Mouse (Mus musculus): ENCODE results near the gene Gtse1. TPM values are rescaled to one million over a fixed set of nuclear protein-coding genes. Genes with fewer than 3 reads are reported as not detected.

The Gtse1 gene
- total and polyA plus RNA-seq, 3 experiments = 26.3 to 99.4 (median 54.3) TPM

DNA sequence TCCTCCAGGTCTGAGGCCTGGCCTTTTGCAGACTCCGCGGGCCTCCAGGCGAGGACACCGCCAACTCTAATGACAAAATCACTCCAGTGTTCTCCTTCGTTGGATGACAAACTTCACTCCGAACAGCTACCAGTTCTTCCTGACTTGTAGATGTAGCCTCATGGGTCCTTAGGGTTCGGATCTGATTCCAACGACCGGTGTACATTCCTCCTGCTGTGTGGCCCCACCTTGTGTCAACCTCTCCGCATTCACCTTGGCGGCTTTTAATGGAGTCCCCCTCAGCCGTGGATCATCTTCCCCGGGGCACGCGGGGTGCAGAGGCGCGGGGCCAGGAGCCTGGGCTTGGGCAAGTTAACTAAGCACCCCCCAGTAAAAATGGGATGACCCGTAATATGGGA, 20.0 kb downstream of the Gtse1 start:
- DNase-seq (ENCODE audit: low spot score) = peak; percentile 25
- Histone ChIP-seq H3K36me3 (replicated peaks) (peaks cover 72% of the 10 kb centered on the region), H3K9me3 (replicated peaks) (no peaks in the 10 kb centered on the region), H3K4me1 (ENCODE audit: insufficient read depth, low read depth, low read length) (peaks cover 24% of the 10 kb centered on the region), H3K27me3 (ENCODE audit: insufficient read depth, low read length) (no peaks in the 10 kb centered on the region), H3K4me3 (ENCODE audit: low read depth, low read length) (peak overlapping the region; percentile 84)
- no peak for ATAC-seq (ENCODE audit: extremely low read depth, insufficient number of reproducible peaks, low FRiP score, poor library complexity, severe bottlenecking)
- TF ChIP-seq CTCF (IDR thresholded peaks at IDR 0.05; ENCODE audit: low read depth, low read length) (no peak), TAL1 (conservative IDR thresholded peaks at IDR 0.05; ENCODE audit: low read depth, low read length) (no peak), POLR2AphosphoS5 (IDR thresholded peaks at IDR 0.05; ENCODE audit: insufficient replicate concordance, low read depth, low read length) (no peak)

DNA sequence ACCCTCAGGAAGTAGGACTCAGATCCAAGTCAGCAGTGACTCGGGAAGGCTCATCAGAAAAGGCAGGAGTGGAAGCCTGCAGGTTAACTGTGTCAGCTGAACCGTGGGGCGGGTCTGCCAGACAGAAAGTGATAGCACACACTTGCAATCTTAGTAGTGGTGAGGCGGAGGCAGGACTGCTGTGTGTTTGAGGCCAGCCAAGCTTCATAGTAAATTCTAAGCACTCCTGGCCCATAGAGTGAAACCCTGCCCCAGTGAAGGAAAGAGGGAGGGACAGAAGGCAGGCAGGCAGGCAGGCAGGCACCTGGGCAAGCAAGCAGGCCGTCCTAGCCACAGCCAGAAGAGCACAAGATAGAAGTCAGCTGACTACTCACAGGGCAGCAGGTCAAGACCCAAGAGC, 26.1 kb downstream of the Gtse1 start:
- Histone ChIP-seq H3K4me1 (ENCODE audit: insufficient read depth, low read depth, low read length) (peaks cover 4% of the 10 kb centered on the region), H3K27me3 (ENCODE audit: insufficient read depth, low read length) (no peaks in the 10 kb centered on the region), H3K9me3 (replicated peaks) (no peaks in the 10 kb centered on the region), H3K4me3 (ENCODE audit: low read depth, low read length) (no peak overlapping the region), H3K36me3 (replicated peaks) (peaks cover 85% of the 10 kb centered on the region)
- DNase-seq (ENCODE audit: low spot score) (no peak), ATAC-seq (ENCODE audit: extremely low read depth, insufficient number of reproducible peaks, low FRiP score, poor library complexity, severe bottlenecking) (no peak)
- TF ChIP-seq POLR2AphosphoS5 (IDR thresholded peaks at IDR 0.05; ENCODE audit: insufficient replicate concordance, low read depth, low read length) (no peak), CTCF (IDR thresholded peaks at IDR 0.05; ENCODE audit: low read depth, low read length) (no peak), GATA2 (IDR thresholded peaks at IDR 0.05; ENCODE audit: borderline replicate concordance, low read depth, low read length) (no peak), GATA1 (IDR thresholded peaks at IDR 0.05; ENCODE audit: borderline replicate concordance, low read length) (no peak), TAL1 (conservative IDR thresholded peaks at IDR 0.05; ENCODE audit: low read depth, low read length) (no peak)

DNA sequence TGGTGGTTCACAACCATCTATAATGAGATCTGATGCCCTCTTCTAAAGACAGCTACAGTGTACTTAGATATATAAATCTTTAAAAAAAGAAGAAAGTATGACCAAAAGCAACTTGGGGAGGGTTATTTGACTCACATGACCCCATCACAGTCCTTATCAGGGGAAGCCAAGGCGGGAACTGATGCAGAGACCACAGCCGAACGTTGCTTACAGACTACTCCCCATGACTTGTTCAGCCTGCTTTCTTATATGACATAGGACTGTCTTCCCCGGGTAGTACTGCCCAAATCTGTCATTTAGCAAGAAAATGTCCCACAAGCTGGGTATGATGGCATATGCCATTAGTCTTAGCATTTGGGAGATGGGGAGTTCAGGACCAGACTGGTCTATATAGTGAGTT, 29.7 kb downstream of the Gtse1 start:
- ATAC-seq (ENCODE audit: extremely low read depth, insufficient number of reproducible peaks, low FRiP score, poor library complexity, severe bottlenecking) = no peak
- no peak for TF ChIP-seq CTCF (IDR thresholded peaks at IDR 0.05; ENCODE audit: low read depth, low read length)
- no peak for TF ChIP-seq GATA1 (IDR thresholded peaks at IDR 0.05; ENCODE audit: borderline replicate concordance, low read length)
- TF ChIP-seq TAL1 (conservative IDR thresholded peaks at IDR 0.05; ENCODE audit: low read depth, low read length) = no peak
- no peak for TF ChIP-seq GATA2 (IDR thresholded peaks at IDR 0.05; ENCODE audit: borderline replicate concordance, low read depth, low read length)
- TF ChIP-seq POLR2AphosphoS5 (IDR thresholded peaks at IDR 0.05; ENCODE audit: insufficient replicate concordance, low read depth, low read length) = no peak
- no peak overlapping the region for H3K4me3 ChIP-seq (ENCODE audit: low read depth, low read length)
- H3K36me3 ChIP-seq (replicated peaks) = peaks cover 89% of the 10 kb centered on the region
- no peak for DNase-seq (ENCODE audit: low spot score)
- H3K27me3 ChIP-seq (ENCODE audit: insufficient read depth, low read length) = no peaks in the 10 kb centered on the region
- H3K9me3 ChIP-seq (replicated peaks) = no peaks in the 10 kb centered on the region
- H3K4me1 ChIP-seq (ENCODE audit: insufficient read depth, low read depth, low read length) = peaks cover 5% of the 10 kb centered on the region; the same call in 1 of the 2 replicates

DNA sequence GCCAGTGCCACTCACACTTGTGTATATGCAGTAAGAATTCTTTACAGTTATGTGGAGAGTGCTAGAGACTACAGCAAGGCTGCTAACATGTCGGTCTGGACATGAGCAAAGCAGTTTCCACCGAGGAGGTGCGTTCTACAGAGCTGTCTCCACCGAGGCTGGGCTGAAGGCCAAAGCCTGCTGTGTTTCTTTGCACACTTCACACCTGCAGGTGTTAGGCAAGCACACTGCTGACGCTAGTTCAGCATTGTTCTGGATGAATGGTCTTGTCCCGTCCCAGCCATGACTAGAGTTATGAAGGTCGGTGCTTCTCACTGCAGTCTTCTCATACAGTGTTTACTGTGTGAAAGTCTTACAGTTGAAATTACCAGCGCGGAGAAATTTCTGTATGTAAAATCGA, 32.4 kb downstream of the Gtse1 start:
- Histone ChIP-seq H3K4me1 (ENCODE audit: insufficient read depth, low read depth, low read length) (peaks cover 5% of the 10 kb centered on the region; the same call in 1 of the 2 replicates), H3K27me3 (ENCODE audit: insufficient read depth, low read length) (no peaks in the 10 kb centered on the region), H3K4me3 (ENCODE audit: low read depth, low read length) (no peak overlapping the region), H3K9me3 (replicated peaks) (no peaks in the 10 kb centered on the region), H3K36me3 (replicated peaks) (peaks cover 91% of the 10 kb centered on the region)
- no peak for TF ChIP-seq CTCF (IDR thresholded peaks at IDR 0.05; ENCODE audit: low read depth, low read length)
- TF ChIP-seq GATA2 (IDR thresholded peaks at IDR 0.05; ENCODE audit: borderline replicate concordance, low read depth, low read length) = no peak
- TF ChIP-seq TAL1 (conservative IDR thresholded peaks at IDR 0.05; ENCODE audit: low read depth, low read length) = no peak
- TF ChIP-seq GATA1 (IDR thresholded peaks at IDR 0.05; ENCODE audit: borderline replicate concordance, low read length) = no peak
- no peak for TF ChIP-seq POLR2AphosphoS5 (IDR thresholded peaks at IDR 0.05; ENCODE audit: insufficient replicate concordance, low read depth, low read length)
- no peak for DNase-seq (ENCODE audit: low spot score)
- no peak for ATAC-seq (ENCODE audit: extremely low read depth, insufficient number of reproducible peaks, low FRiP score, poor library complexity, severe bottlenecking)

DNA sequence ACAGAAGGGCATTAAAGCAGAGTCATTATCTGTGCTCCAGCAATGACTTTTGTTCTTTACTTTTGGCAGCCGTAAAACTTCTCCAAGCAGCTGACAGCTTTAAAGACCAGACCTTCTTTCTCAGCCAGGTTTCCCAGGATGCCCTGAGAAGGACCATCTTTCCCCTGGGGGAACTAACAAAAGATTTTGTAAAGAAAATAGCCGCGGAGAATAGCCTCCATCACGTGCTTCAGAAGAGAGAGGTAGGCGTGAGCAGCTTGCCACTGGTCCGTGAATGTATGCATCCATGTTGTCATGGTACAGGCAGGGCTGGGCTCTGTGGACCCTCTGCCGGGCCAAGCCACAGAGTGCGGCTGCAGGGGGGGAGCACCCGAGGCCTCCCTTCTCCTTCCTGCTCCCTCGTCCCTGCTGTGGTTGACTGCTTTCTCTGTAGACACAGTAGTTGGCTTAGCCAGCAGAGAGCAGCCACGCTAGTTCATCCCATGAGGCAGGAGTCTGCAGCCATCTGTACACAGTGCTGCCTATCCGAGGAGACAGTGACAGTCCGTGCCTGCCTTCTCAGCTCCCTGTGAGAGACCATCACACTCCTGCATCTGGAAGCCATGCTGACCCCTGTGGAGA, 33.1 kb downstream of the Gtse1 start:
- TF ChIP-seq GATA1 (IDR thresholded peaks at IDR 0.05; ENCODE audit: borderline replicate concordance, low read length) = no peak
- TF ChIP-seq GATA2 (IDR thresholded peaks at IDR 0.05; ENCODE audit: borderline replicate concordance, low read depth, low read length) = no peak
- no peak for DNase-seq (ENCODE audit: low spot score)
- no peak for ATAC-seq (ENCODE audit: extremely low read depth, insufficient number of reproducible peaks, low FRiP score, poor library complexity, severe bottlenecking)
- H3K27me3 ChIP-seq (ENCODE audit: insufficient read depth, low read length) = no peaks in the 10 kb centered on the region
- H3K36me3 ChIP-seq (replicated peaks) = peaks cover 95% of the 10 kb centered on the region
- no peaks in the 10 kb centered on the region for H3K9me3 ChIP-seq (replicated peaks)
- no peak overlapping the region for H3K4me3 ChIP-seq (ENCODE audit: low read depth, low read length)
- peaks cover 5% of the 10 kb centered on the region; the same call in 1 of the 2 replicates for H3K4me1 ChIP-seq (ENCODE audit: insufficient read depth, low read depth, low read length)

DNA sequence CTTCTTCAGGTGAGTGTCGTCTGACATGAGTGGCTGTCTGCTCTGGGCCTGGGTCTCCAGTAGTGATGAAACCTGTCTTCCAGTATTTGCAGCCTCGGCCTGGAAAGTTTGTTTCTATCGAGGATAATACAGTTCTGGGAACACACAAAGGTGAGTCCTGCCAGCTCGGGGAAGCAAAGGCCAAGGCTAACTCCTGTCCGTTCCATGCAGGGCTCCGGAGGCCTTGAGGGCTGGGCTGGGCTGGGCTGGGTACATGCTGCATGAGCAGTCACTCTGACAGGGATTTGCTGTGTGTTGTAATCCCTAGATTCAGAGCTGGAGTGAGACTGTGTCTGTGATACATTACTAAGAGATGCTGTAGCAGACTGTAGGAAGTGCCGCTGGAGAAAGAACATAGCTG, 34.3 kb downstream of the Gtse1 start:
- peaks cover 5% of the 10 kb centered on the region; the same call in 1 of the 2 replicates for H3K4me1 ChIP-seq (ENCODE audit: insufficient read depth, low read depth, low read length)
- no peaks in the 10 kb centered on the region for H3K27me3 ChIP-seq (ENCODE audit: insufficient read depth, low read length)
- TF ChIP-seq GATA2 (IDR thresholded peaks at IDR 0.05; ENCODE audit: borderline replicate concordance, low read depth, low read length) (no peak), TAL1 (conservative IDR thresholded peaks at IDR 0.05; ENCODE audit: low read depth, low read length) (no peak), POLR2AphosphoS5 (IDR thresholded peaks at IDR 0.05; ENCODE audit: insufficient replicate concordance, low read depth, low read length) (no peak), CTCF (IDR thresholded peaks at IDR 0.05; ENCODE audit: low read depth, low read length) (no peak), GATA1 (IDR thresholded peaks at IDR 0.05; ENCODE audit: borderline replicate concordance, low read length) (no peak)
- no peak for ATAC-seq (ENCODE audit: extremely low read depth, insufficient number of reproducible peaks, low FRiP score, poor library complexity, severe bottlenecking)
- H3K4me3 ChIP-seq (ENCODE audit: low read depth, low read length) = no peak overlapping the region
- no peak for DNase-seq (ENCODE audit: low spot score)
- peaks cover 96% of the 10 kb centered on the region for H3K36me3 ChIP-seq (replicated peaks)
- no peaks in the 10 kb centered on the region for H3K9me3 ChIP-seq (replicated peaks)
